Mouse (Mus musculus) lung, embryonic 16.5 days (tissue): ENCODE data around the gene Gm20696. TPM values are rescaled to one million over a fixed set of nuclear protein-coding genes. Genes with fewer than 3 reads are reported as not detected.
A peak's percentile ranks its signal among the peaks of the same experiment; 100 is the strongest.

Source experiments
- ATAC-seq: fragments of 200-750 bp; cut with Nextera tagmentation; 2 replicates; pipeline ENCODE4 v1.8.0; 2017; ENCODE audit warnings: low read depth, mild to moderate bottlenecking, moderate library complexity
- H3K27ac ChIP-seq: fragments of 300-500 bp; sonication (generic); 2 replicates; pipeline ENCODE4 v1.5.1; 2014; ENCODE audit warnings: mild to moderate bottlenecking, control low read depth, low read length
- H3K27me3 ChIP-seq: fragments of 300-500 bp; sonication (generic); 2 replicates; pipeline ENCODE4 v1.6.1; 2014; ENCODE audit warnings: low read depth, low read length, mixed read lengths; ENCODE audit not compliant: control insufficient read depth, insufficient read depth
- H3K36me3 ChIP-seq: fragments of 300-500 bp; sonication (generic); 2 replicates; pipeline ENCODE4 v1.6.1; 2014; ENCODE audit warnings: low read length; ENCODE audit not compliant: control insufficient read depth, insufficient read depth
- H3K4me1 ChIP-seq: fragments of 300-500 bp; sonication (generic); replicated peaks from 2 replicates; pipeline ENCODE4 v1.6.1; 2014; ENCODE audit warnings: low read length, mixed read lengths; ENCODE audit not compliant: control insufficient read depth, insufficient read depth
- H3K4me2 ChIP-seq: fragments of 300-500 bp; sonication (generic); 2 replicates; pipeline ENCODE4 v1.6.1; 2014; ENCODE audit warnings: low read depth, low read length, control low read depth
- H3K4me3 ChIP-seq: fragments of 300-500 bp; sonication (generic); 2 replicates; pipeline ENCODE4 v1.5.1; 2014; ENCODE audit warnings: mild to moderate bottlenecking, low read length, control low read depth
- H3K9ac ChIP-seq: fragments of 300-500 bp; sonication (generic); 2 replicates; pipeline ENCODE4 v1.6.1; 2014; ENCODE audit warnings: low read length, control low read depth
- H3K9me3 ChIP-seq: fragments of 300-500 bp; sonication (generic); 2 replicates; pipeline ENCODE4 v1.6.1; 2016; ENCODE audit warnings: low read length; ENCODE audit not compliant: control insufficient read depth
- WGBS: fragments of 180-500 bp; shearing (Covaris S2); extraction: QIAGEN DNeasy Blood & Tissue Kit; methylation state at CpG from one replicate; pipeline ENCODE4 v1.1.7; 2014; 5-methylcytosine and 5-hydroxymethylcytosine counted together
- polyA plus RNA-seq: library from polyadenylated mRNA; unstranded; fragments of >200 nt; fragmentation: Nextera tagmentation; extraction: Ambion mirVana; gene quantifications from 2 replicates; pipeline ENCODE4 v1.2.1, GENCODE M21; 2015

Gm20696 gene
- polyA plus RNA-seq, 1 experiment from 2014 or later = 2.3 TPM

DNA sequence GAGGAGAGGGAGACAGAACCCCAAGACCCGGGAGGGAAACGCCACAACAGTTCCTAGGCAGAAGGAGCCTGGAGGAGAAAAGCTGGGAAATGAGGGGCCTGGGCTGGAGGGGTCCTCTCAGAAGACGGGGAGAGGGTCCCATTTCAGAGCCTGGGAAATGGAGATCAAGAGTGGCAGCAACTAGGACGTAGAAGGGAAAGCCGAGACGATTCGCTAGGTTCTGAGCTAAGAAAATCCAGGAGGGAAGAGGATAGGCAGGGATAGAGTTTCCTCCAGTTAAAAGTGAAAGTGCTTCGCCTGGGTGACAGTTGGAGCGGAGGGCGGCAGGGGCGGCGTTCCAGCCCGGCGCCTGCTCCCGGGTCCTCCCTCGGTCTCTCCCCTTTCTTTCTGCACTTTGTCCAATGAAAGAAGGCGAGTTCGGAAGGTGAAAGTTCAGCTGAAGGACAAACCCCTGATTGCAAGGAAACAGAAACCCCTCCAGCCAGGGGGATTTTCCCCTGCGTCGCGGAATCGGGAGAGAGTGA lies 143.4 kb downstream of the Gm20696 start:
- Histone ChIP-seq H3K36me3 (peaks cover 6% of the 10 kb centered on the region; the same call in 1 of the 2 replicates), H3K4me2 (peak overlapping the region; percentile 86), H3K4me1 (peaks cover 8% of the 10 kb centered on the region; the same call in 1 of the 2 replicates), H3K9ac (peak overlapping the region; percentile 77), H3K9me3 (peaks cover 7% of the 10 kb centered on the region), H3K27ac (peak overlapping the region; percentile 99), H3K4me3 (peak overlapping the region; percentile 87), H3K27me3 (no peaks in the 10 kb centered on the region)
- peak; percentile 47 for ATAC-seq
- under 1% methylated on average over 22 of the region's 22 CpGs for WGBS

DNA sequence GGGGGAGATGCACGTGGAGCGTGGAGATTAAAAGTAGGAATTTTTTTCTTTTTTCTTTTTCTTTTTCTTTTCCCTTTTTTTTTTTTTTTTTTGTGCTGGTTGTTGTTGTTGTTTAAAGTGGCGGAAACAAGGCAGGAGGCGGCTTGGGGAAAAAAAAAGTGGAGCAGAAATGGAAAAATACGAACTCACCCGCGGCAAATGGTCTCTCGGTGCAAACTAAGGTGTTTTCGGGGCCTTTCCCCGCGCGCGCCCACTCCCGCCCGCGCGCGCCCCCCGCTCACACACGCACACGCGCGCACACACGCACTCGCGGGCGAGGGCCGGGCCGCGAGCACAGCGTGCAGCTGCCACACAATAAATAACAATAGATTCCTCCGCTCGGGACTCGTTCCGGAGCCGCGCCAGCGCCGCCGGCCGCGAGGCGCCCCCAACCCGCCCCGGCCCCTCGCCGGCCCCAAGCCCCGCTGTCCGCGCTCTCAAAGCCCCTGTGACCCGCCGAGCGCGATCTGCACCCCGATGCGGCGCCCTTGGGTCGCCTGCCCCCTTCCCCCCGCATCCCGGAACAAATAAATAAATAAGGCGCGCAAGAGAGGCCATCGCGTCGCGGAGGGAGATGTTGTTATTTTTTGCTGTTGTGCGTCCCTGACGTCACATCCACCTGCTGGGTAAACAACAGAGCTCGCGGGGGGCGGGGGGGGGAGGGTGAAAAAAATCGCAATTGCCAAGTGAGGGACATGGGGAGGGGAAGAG lies 144.1 kb downstream of the Gm20696 start, which contains the start of gene Foxp1:
Foxp1 (minus strand) TSS at position 363 of the 750 bp plus-strand sequence.
- H3K4me3 ChIP-seq = peak within 1 kb of the TSS; percentile 87
- peak within 1 kb of the TSS; percentile 99 for H3K27ac ChIP-seq
- WGBS = under 1% methylated on average over 71 of the region's 72 CpGs
- peaks cover 11% of the 10 kb centered on the region for H3K4me1 ChIP-seq
- peaks cover 6% of the 10 kb centered on the region; the same call in 1 of the 2 replicates for H3K36me3 ChIP-seq
- peaks cover 5% of the 10 kb centered on the region for H3K9me3 ChIP-seq
- peak; percentile 34; the same call in 1 of the 2 replicates for ATAC-seq
- no peaks in the 10 kb centered on the region for H3K27me3 ChIP-seq
- peak within 1 kb of the TSS; percentile 86 for H3K4me2 ChIP-seq
- H3K9ac ChIP-seq = peak within 1 kb of the TSS; percentile 77

DNA sequence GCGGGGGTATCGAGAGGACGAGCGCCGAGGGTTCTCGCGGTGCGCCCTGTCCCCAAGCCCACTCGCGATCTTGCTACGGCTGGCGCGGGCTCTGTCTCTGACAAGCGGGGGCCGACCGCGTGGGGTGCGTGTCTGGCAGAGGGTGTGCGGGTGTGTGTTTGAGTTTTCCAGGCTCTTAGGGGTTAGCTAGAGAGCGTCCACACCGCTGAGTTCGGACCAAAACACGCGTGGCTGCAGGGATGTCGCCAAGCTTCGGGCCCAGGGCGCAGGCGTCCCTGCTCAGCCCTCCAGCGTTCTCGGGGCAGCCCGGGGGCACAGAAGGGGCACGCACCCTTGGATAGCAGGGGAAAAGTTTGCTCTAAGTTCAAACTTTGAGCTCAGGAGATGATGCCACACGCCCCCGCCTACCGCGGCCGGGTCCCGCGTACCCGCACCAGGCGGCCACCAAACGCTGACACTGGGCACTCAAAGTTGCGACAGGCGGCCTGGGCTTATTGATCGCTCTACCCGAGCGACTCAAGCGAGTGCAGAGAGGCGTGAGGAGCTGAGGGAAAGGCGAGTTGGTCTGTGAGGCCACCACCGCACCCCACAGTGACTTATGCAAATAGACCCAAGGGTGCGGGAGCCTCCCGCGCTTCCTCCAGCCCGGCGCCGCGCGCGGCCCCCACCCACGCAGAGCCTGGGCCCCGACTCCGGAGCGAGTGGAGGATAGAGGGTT lies 144.8 kb downstream of the Gm20696 start:
- H3K27ac ChIP-seq = peak overlapping the region; percentile 99
- peak overlapping the region; percentile 77 for H3K9ac ChIP-seq
- H3K36me3 ChIP-seq = no peaks in the 10 kb centered on the region
- peak; percentile 32 for ATAC-seq
- under 1% methylated on average over 64 of the region's 64 CpGs for WGBS
- peak overlapping the region; percentile 86 for H3K4me2 ChIP-seq
- H3K27me3 ChIP-seq = no peaks in the 10 kb centered on the region
- H3K4me1 ChIP-seq = peaks cover 12% of the 10 kb centered on the region
- peak overlapping the region; percentile 87 for H3K4me3 ChIP-seq
- H3K9me3 ChIP-seq = no peaks in the 10 kb centered on the region

DNA sequence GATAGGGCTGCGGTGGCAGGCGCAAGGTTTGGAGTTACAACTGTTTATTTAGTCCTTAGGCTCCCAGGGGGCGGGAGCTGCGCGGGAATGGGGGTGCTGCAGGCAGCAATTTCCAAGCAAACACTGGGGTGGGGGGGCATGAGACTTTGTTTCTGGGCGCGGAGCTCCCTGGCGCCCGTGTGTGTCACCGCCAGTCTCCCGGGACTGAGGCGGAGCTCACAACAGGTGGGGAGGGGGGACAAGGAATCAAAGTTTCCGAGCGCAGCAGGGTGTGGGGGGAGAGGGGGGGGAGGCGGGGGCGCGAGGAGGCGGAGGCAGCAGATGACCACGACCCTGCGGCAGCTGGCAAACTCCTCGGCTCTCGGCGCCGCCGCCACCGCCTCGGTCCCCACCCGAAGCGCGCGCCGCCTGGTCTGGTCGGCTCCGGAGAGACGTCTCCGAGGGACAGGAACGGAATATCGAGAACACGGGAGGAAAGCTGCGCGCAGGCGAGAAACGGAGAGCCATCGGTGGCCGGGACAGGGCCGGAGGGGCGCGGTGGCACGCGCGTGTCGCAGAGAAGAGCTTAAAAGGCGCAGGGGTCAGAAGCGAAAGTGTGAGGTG lies 145.5 kb downstream of the Gm20696 start:
- H3K9ac ChIP-seq = peak overlapping the region; percentile 77
- peaks cover 12% of the 10 kb centered on the region for H3K4me1 ChIP-seq
- H3K4me3 ChIP-seq = peak overlapping the region; percentile 87
- H3K4me2 ChIP-seq = peak overlapping the region; percentile 86
- peak overlapping the region; percentile 99 for H3K27ac ChIP-seq
- no peaks in the 10 kb centered on the region for H3K36me3 ChIP-seq
- H3K9me3 ChIP-seq = no peaks in the 10 kb centered on the region
- no peaks in the 10 kb centered on the region for H3K27me3 ChIP-seq
- peak; percentile 81 for ATAC-seq
- WGBS = under 1% methylated on average over 50 of the region's 54 CpGs

DNA sequence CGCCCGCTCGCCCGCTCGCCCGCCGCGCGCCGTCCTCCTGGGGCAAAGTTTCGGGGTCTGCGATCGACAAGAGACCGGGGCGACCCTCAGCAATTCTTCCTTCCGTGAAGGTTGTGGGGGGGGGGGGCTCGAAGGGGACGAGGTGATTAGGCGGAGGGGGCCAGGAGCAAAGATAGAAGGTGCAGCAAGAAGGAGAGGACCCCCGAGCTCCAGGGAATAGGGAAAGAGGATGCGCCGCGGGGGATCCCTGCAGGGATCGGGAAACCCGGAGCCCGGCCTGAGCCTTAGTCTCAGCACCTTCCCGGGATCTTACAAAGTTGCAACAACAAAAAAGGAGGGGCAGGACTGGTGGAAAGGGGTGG lies 145.9 kb downstream of the Gm20696 start:
- peak overlapping the region; percentile 86 for H3K4me2 ChIP-seq
- H3K27me3 ChIP-seq = no peaks in the 10 kb centered on the region
- no peaks in the 10 kb centered on the region for H3K36me3 ChIP-seq
- H3K9ac ChIP-seq = peak overlapping the region; percentile 77
- H3K4me1 ChIP-seq = peaks cover 12% of the 10 kb centered on the region
- under 1% methylated on average over 24 of the region's 27 CpGs for WGBS
- ATAC-seq = no peak
- peak overlapping the region; percentile 99 for H3K27ac ChIP-seq
- H3K9me3 ChIP-seq = no peaks in the 10 kb centered on the region
- H3K4me3 ChIP-seq = peak overlapping the region; percentile 87

DNA sequence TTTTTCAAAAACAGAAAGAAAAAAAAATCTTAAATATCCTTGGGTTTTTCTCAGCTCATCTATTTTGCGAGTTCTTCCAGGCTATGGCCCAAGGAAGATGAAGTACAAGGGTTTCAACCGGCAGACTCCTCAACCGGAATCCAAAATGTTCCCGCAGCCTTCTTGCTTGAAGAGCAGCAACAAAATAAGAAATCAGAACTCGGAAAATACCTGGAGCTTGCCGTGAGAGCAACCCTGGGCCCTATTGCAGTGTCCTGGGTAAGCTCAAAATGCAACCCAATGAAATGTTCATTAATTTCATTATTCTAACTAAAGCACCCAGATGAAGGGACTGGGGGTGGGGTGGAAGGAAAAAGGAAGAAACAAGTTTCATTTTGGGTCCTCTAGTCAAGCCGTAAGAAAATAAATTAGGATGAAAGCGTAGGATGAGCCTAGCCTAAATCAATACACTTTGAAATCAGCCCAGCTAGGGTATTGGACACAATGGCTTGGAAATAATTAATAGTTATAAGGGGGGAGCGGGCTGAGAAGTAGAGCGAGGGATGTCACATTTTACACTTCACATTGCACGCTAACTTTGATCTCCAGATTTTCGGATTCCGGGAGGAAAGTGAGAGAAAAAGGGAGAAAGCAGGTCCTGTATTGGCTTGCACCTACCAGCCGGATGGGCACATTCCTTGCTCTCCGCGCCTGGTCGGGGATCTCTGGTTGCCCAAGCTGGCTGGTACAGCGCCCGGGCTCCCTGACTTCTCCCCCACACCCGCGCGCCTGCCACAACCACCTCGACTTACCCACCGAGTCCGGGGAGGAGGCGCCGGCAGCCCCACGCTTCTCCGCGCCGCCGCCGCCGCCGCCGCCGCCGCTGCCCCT lies 146.6 kb downstream of the Gm20696 start:
- Histone ChIP-seq H3K9ac (peak overlapping the region; percentile 77), H3K27me3 (no peaks in the 10 kb centered on the region), H3K4me3 (peak overlapping the region; percentile 87), H3K4me1 (peaks cover 10% of the 10 kb centered on the region), H3K4me2 (peak overlapping the region; percentile 86), H3K27ac (peak overlapping the region; percentile 99), H3K36me3 (no peaks in the 10 kb centered on the region), H3K9me3 (no peaks in the 10 kb centered on the region)
- ATAC-seq = peak; percentile 26; the same call in 1 of the 2 replicates
- 3% methylated on average over 35 of the region's 38 CpGs for WGBS

DNA sequence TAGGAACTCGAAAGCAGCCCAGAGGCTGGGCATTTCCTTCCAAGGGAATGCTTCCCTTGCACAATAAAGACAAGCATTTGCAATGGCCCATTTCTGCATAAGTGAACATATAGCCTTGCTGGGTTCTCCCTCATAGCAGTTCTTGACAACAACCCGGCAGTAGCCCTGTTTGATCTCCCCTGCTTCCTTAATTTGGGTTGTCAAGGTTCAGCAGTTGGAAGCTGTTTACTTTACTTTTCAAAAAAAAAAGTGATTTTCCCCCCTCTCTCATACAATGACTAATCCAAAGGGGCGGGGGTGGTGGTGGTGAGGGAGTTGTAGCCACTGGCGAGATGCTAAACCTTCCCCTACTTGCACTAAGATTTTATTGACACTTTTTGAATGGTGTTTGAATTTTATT lies 147.5 kb downstream of the Gm20696 start:
- no peaks in the 10 kb centered on the region for H3K27me3 ChIP-seq
- no peak overlapping the region; the same call in 1 of the 2 replicates for H3K9ac ChIP-seq
- no peak for ATAC-seq
- peaks cover 9% of the 10 kb centered on the region for H3K4me1 ChIP-seq
- H3K4me2 ChIP-seq = peak overlapping the region; percentile 86
- no peaks in the 10 kb centered on the region for H3K36me3 ChIP-seq
- H3K9me3 ChIP-seq = no peaks in the 10 kb centered on the region
- H3K4me3 ChIP-seq = peak overlapping the region; percentile 87
- WGBS = 28% methylated on average over 4 of the region's 4 CpGs
- no peak overlapping the region for H3K27ac ChIP-seq

DNA sequence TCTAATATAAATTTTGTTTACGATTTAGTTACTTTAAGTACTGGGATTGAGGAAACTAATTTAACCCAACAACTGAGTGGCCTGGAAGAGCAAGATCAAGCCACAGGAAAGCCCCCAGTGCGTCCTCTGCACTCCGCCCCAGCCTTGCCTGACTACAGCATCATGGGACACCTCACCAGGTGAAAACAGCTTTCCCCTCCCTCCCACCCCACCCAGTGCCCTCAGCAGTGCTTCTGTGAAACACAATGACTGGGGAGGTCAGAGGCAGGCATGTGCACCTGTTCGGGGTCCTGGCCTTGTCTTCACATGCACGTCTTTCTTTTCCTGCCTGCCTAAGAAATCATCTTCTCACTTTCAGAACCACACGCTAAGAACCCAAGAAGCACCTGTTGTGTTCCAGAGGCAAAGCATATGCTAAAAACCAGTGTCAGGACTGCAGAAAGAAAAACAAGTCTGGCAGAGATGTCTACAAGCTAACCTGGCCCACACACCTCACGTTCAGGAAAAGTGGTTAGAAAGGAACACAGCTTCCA lies 150.9 kb downstream of the Gm20696 start:
- Histone ChIP-seq H3K4me2 (no peak overlapping the region), H3K36me3 (no peaks in the 10 kb centered on the region), H3K27me3 (no peaks in the 10 kb centered on the region), H3K9me3 (no peaks in the 10 kb centered on the region), H3K4me3 (no peak overlapping the region), H3K27ac (no peak overlapping the region), H3K4me1 (peaks cover 7% of the 10 kb centered on the region; the same call in 1 of the 2 replicates), H3K9ac (no peak overlapping the region)
- no peak for ATAC-seq
- WGBS = 81% methylated on average over 7 of the region's 7 CpGs
